Mouse (Mus musculus) megakaryocyte, embryonic 14.5 days (primary cell): ENCODE results near the gene Ubr2. TPM values are rescaled to one million over a fixed set of nuclear protein-coding genes. Genes with fewer than 3 reads are reported as not detected.

Experiments used
- H3K27me3 ChIP-seq: replicated peaks from 2 replicates; pipeline ENCODE3; 2012; ENCODE audit warnings: inconsistent platforms
- H3K36me3 ChIP-seq: replicated peaks from 2 replicates; pipeline ENCODE3; 2012; ENCODE audit warnings: low read length, inconsistent platforms, mixed read lengths
- H3K4me1 ChIP-seq: 2 replicates; pipeline ENCODE4 v1.6.1; 2012; ENCODE audit warnings: inconsistent platforms
- H3K4me3 ChIP-seq: replicated peaks from 2 replicates; pipeline ENCODE3; 2012; ENCODE audit warnings: moderate library complexity, mild to moderate bottlenecking, inconsistent platforms
- H3K9me3 ChIP-seq: 2 replicates; pipeline ENCODE4 v1.6.1; 2012; ENCODE audit warnings: inconsistent platforms
- FLI1 ChIP-seq: IDR thresholded peaks from 2 replicates; pipeline ENCODE4 v1.6.1; 2012; ENCODE audit warnings: low read length, inconsistent platforms, mixed read lengths
- GATA1 ChIP-seq: IDR thresholded peaks from 3 replicates; pipeline ENCODE4 v1.6.1; 2012; ENCODE audit warnings: mixed read lengths, low read length, inconsistent platforms, borderline replicate concordance
- polyA plus RNA-seq: library from polyadenylated mRNA; stranded (reverse); fragments of >175 nt; gene quantifications from 2 replicates; pipeline ENCODE4 v1.2.3, GENCODE M21; 2012; ENCODE audit warnings: low replicate concordance; ENCODE audit not compliant: insufficient read depth

Ubr2 gene
- polyA plus RNA-seq, 1 experiment: 3.5 TPM

DNA sequence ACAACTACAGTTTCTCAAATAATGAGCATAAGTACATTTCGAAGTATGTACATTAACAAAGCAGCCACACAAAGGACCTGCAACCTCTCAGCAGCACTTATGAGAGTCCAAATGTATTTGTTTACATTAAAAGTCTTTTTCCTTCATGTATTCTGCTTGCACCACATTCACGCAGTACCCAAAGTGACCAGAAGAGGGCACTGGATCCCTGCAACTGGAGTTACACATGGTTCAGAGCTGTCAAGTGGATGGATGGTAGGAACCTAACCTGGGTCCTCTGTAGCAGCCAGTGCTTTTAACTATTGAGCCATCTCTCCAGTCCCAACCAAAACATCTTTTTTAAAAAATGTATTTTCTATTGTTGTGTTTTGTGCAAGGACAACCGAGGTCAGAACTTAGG lies 35.2 kb downstream of the Ubr2 start:
- Histone ChIP-seq H3K4me1 (0 out of 2 replicates have a peak, but pooled peaks cover 3% of the 10 kb centered on the region), H3K36me3 (peaks cover 99% of the 10 kb centered on the region), H3K9me3 (peaks cover 9% of the 10 kb centered on the region), H3K27me3 (no peaks in the 10 kb centered on the region), H3K4me3 (no peak overlapping the region)
- TF ChIP-seq FLI1: no peak
- TF ChIP-seq GATA1: no peak

DNA sequence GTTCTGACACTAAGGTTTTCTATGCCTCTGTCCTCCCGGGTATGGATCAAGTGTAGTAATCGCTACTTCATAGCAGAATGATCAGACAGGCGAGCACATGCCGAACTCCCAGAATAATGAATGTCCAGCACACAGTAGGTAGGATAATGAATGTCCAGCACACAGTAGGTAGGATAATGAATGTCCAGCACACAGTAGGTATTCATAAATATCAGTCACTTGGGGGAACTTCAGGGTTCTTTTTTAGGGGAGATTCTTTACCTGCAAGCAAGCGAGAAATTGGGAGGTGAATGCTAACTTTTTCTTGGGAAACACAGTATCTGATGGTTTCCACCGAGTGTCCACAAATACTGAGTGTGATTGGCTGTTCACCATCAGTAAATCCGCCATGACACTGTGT lies 37.8 kb downstream of the Ubr2 start:
- Histone ChIP-seq H3K36me3 (peaks cover 98% of the 10 kb centered on the region), H3K27me3 (no peaks in the 10 kb centered on the region), H3K4me3 (no peak overlapping the region), H3K4me1 (no peaks in the 10 kb centered on the region), H3K9me3 (peaks cover 9% of the 10 kb centered on the region)
- no peak for TF ChIP-seq FLI1
- TF ChIP-seq GATA1: no peak

- no peak for TF ChIP-seq FLI1
- Histone ChIP-seq H3K27me3 (no peaks in the 10 kb centered on the region), H3K4me1 (peaks cover 12% of the 10 kb centered on the region), H3K9me3 (no peaks in the 10 kb centered on the region), H3K4me3 (no peak overlapping the region), H3K36me3 (peaks cover 99% of the 10 kb centered on the region)
These were observed 43.5 kb downstream of the Ubr2 start for GRCm38 (mm10) chr17:46966892-46967291.

GRCm38 (mm10) chr17:46963186-46963585 lies 47.2 kb downstream of the Ubr2 start:
- TF ChIP-seq FLI1: no peak
- TF ChIP-seq GATA1: no peak
- H3K9me3 ChIP-seq: no peaks in the 10 kb centered on the region
- peaks cover 100% of the 10 kb centered on the region for H3K36me3 ChIP-seq
- no peaks in the 10 kb centered on the region for H3K27me3 ChIP-seq
- H3K4me3 ChIP-seq: no peak overlapping the region
- peaks cover 12% of the 10 kb centered on the region for H3K4me1 ChIP-seq

- TF ChIP-seq FLI1 (no peak), GATA1 (no peak)
- Histone ChIP-seq H3K9me3 (no peaks in the 10 kb centered on the region), H3K4me1 (peaks cover 12% of the 10 kb centered on the region), H3K4me3 (no peak overlapping the region), H3K36me3 (peaks cover 100% of the 10 kb centered on the region), H3K27me3 (no peaks in the 10 kb centered on the region)
These were observed 48.2 kb downstream of the Ubr2 start for GRCm38 (mm10) chr17:46962153-46962552.

DNA sequence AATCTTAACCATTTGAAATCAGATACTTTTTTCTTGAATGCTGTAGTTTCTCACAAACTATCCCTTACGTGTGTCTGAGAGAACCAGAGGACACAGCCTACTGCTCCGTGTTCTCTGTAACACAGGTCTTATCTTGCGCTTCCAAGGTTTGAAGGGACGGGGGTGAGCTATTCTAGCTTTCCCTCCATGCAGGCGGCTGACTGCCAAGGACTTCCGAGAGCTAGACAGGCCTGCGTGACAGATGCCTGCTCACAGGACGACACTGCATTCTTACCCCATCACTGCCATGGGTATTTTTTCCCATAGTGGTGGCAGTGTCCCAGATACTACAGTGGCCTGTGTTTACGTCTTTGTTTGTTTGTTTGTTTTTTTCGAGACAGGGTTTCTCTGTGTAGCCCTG lies 50.1 kb downstream of the Ubr2 start:
- TF ChIP-seq FLI1: no peak
- no peak for TF ChIP-seq GATA1
- Histone ChIP-seq H3K27me3 (no peaks in the 10 kb centered on the region), H3K36me3 (peaks cover 100% of the 10 kb centered on the region), H3K4me1 (peaks cover 12% of the 10 kb centered on the region), H3K9me3 (no peaks in the 10 kb centered on the region), H3K4me3 (no peak overlapping the region)

- no peaks in the 10 kb centered on the region for H3K9me3 ChIP-seq
- H3K27me3 ChIP-seq: no peaks in the 10 kb centered on the region
- peaks cover 100% of the 10 kb centered on the region for H3K36me3 ChIP-seq
- peaks cover 8% of the 10 kb centered on the region for H3K4me1 ChIP-seq
- TF ChIP-seq FLI1: no peak
- TF ChIP-seq GATA1: no peak
- no peak overlapping the region for H3K4me3 ChIP-seq
These were observed 52.3 kb downstream of the Ubr2 start for GRCm38 (mm10) chr17:46958045-46958444.

- no peaks in the 10 kb centered on the region for H3K9me3 ChIP-seq
- no peak for TF ChIP-seq FLI1
- no peak for TF ChIP-seq GATA1
- peaks cover 24% of the 10 kb centered on the region for H3K4me1 ChIP-seq
- H3K27me3 ChIP-seq: no peaks in the 10 kb centered on the region
- H3K4me3 ChIP-seq: no peak overlapping the region
- H3K36me3 ChIP-seq: peaks cover 86% of the 10 kb centered on the region
These were observed 64.1 kb downstream of the Ubr2 start for GRCm38 (mm10) chr17:46946276-46946675.

GRCm38 (mm10) chr17:46942421-46942820 lies 67.9 kb downstream of the Ubr2 start:
- no peak overlapping the region for H3K4me3 ChIP-seq
- H3K36me3 ChIP-seq: peaks cover 100% of the 10 kb centered on the region
- H3K9me3 ChIP-seq: no peaks in the 10 kb centered on the region
- no peak for TF ChIP-seq FLI1
- no peak for TF ChIP-seq GATA1
- H3K4me1 ChIP-seq: peaks cover 15% of the 10 kb centered on the region
- no peaks in the 10 kb centered on the region for H3K27me3 ChIP-seq

DNA sequence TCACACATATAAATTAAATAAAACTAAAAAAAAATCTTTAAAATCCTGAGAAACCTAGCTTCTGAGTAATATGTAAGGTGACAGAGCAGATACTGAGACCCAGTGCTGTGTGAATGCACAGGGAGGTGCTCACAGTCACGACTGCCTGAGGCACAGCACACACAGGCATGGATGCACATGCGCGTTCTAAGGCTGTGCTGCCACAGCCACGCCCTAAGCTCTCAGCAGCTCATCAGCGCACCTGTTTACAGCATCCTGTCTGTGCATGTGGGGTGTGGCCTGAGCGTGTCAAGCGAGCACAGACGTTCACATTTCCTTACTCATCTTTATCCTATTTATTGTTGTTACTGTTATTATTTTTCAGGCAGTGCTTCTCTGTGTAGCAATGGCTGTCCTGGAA lies 69.9 kb downstream of the Ubr2 start:
- peak overlapping the region; percentile 53 for H3K4me3 ChIP-seq
- no peaks in the 10 kb centered on the region for H3K4me1 ChIP-seq
- H3K36me3 ChIP-seq: peaks cover 100% of the 10 kb centered on the region
- TF ChIP-seq GATA1 (no peak), FLI1 (no peak)
- no peaks in the 10 kb centered on the region for H3K27me3 ChIP-seq
- H3K9me3 ChIP-seq: no peaks in the 10 kb centered on the region
